Mouse (Mus musculus) ES-Bruce4 (cell line): ENCODE data around the gene Pdgfa. TPM values are rescaled to one million over a fixed set of nuclear protein-coding genes. Genes with fewer than 3 reads are reported as not detected.

Experiments used
- H3K27ac ChIP-seq: 2 replicates; pipeline ENCODE4 v1.5.1; 2012; ENCODE audit warnings: low read length, inconsistent platforms; ENCODE audit not compliant: insufficient read depth
- H3K27me3 ChIP-seq: 2 replicates; pipeline ENCODE4 v1.6.1; 2012; ENCODE audit warnings: mild to moderate bottlenecking, low read length, inconsistent platforms; ENCODE audit not compliant: control insufficient read depth, poor library complexity, insufficient read depth, severe bottlenecking
- H3K36me3 ChIP-seq: 2 replicates; pipeline ENCODE4 v1.6.1; 2012; ENCODE audit warnings: inconsistent platforms, mild to moderate bottlenecking, low read length, moderate library complexity; ENCODE audit not compliant: control insufficient read depth, poor library complexity, insufficient read depth, severe bottlenecking
- H3K4me1 ChIP-seq: one replicate; pipeline ENCODE4 v1.8.1; 2011; ENCODE audit warnings: low read length; ENCODE audit not compliant: control insufficient read depth, insufficient read depth
- H3K4me3 ChIP-seq: 2 replicates; pipeline ENCODE4 v1.5.1; 2011; ENCODE audit warnings: low read depth, mild to moderate bottlenecking, low read length
- H3K9ac ChIP-seq: 2 replicates; pipeline ENCODE4 v1.6.1; 2012; ENCODE audit warnings: low read depth, mild to moderate bottlenecking, inconsistent platforms; ENCODE audit not compliant: poor library complexity, severe bottlenecking
- H3K9me3 ChIP-seq: replicated peaks from 2 replicates; pipeline ENCODE4 v1.6.1; 2012; ENCODE audit warnings: mild to moderate bottlenecking, low read length, inconsistent platforms; ENCODE audit not compliant: control insufficient read depth, poor library complexity, insufficient read depth, severe bottlenecking
- CTCF ChIP-seq: IDR thresholded peaks from one replicate; pipeline ENCODE4 v1.8.1; 2011; ENCODE audit warnings: low read depth, low read length
- EP300 ChIP-seq: IDR thresholded peaks from 2 replicates; pipeline ENCODE4 v1.6.1; 2011; ENCODE audit warnings: low read depth, low read length; ENCODE audit not compliant: insufficient read depth
- POLR2A ChIP-seq: IDR thresholded peaks from one replicate; pipeline ENCODE4 v1.8.1; 2011; ENCODE audit warnings: low read length; ENCODE audit not compliant: insufficient read depth
- polyA plus RNA-seq: library from polyadenylated mRNA; stranded (reverse); fragments of >200 nt; gene quantifications from 2 replicates; pipeline ENCODE4 v1.2.4, GENCODE M21; 2011; ENCODE audit warnings: low read depth; ENCODE audit not compliant: missing spikeins, insufficient read depth, insufficient read length

Pdgfa gene
- polyA plus RNA-seq, 1 experiment, result 48.7 TPM

DNA sequence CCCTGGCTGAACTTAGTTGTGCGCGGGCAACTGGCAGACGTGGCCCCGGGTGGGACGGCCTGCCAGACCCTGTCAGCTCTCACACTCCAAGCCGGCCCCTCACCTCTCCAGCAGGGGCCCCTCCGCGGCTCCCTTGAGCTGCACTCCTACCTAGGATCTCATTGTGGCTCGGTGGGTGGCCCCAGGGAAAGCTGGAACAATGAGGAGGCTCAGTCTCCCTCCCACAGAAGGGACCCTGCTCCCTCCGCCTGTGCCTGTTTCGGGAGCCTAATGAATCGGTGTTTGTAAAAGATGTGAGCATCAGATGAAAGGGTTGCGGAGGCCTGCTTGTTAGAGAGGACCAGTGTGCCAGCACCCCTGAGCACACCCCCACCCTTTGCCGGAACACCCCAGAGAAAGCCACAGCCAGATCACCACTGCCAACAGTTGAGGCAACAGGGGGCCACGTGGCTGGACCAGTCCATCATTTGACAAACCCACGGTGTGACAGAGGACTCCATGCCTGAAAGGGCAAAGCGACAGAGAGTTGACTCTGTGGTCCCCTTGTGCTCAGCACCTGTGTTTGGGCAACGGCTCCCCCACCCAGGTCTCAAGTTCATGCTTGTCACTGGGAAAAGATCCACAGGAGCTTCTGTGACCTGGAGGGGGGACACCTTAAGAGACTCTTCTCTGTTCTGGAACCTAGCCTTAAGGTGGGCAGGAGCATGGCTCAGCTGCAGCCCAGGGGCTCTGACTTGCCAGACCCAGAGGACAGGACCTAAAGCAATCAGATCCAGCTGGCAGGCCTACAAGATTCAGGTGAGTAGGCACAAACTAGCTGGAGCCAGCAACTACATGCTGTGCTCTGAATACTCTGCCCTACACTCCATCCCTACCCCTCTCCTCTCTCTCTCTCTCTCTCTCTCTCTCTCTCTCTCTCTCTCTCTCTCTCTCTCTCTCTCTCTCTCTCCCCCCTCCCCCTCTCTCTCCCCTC, 64.4 kb downstream of the Pdgfa start:
- Histone ChIP-seq H3K36me3 (no peaks in the 10 kb centered on the region), H3K9me3 (no peaks in the 10 kb centered on the region), H3K4me3 (no peak overlapping the region), H3K4me1 (no peaks in the 10 kb centered on the region), H3K27me3 (no peaks in the 10 kb centered on the region), H3K27ac (no peak overlapping the region), H3K9ac (no peak overlapping the region)
- TF ChIP-seq POLR2A, result no peak
- TF ChIP-seq CTCF, result no peak
- TF ChIP-seq EP300, result no peak

GRCm38 (mm10) chr5:138931836-138932235, 65.3 kb downstream of the Pdgfa start:
- no peaks in the 10 kb centered on the region for H3K36me3 ChIP-seq
- no peak overlapping the region for H3K27ac ChIP-seq
- no peak for TF ChIP-seq POLR2A
- TF ChIP-seq EP300, result no peak
- TF ChIP-seq CTCF, result no peak
- H3K9ac ChIP-seq, result no peak overlapping the region
- H3K27me3 ChIP-seq, result no peaks in the 10 kb centered on the region
- no peaks in the 10 kb centered on the region for H3K9me3 ChIP-seq
- H3K4me1 ChIP-seq, result no peaks in the 10 kb centered on the region
- no peak overlapping the region for H3K4me3 ChIP-seq

- Histone ChIP-seq H3K36me3 (no peaks in the 10 kb centered on the region), H3K9me3 (no peaks in the 10 kb centered on the region), H3K4me1 (no peaks in the 10 kb centered on the region), H3K27ac (no peak overlapping the region), H3K4me3 (no peak overlapping the region), H3K9ac (no peak overlapping the region), H3K27me3 (no peaks in the 10 kb centered on the region)
- TF ChIP-seq EP300, result no peak
- TF ChIP-seq CTCF, result no peak
- no peak for TF ChIP-seq POLR2A
Observed at GRCm38 (mm10) chr5:138929879-138930507, 67.2 kb downstream of the Pdgfa start.

Other genes with a start within 250 kb of the Pdgfa start
- gene Fam20c, start 242.9 kb downstream of the Pdgfa start, polyA plus RNA-seq, result 0.88 and 1.1 TPM in 2 replicates
- not detected in 2 replicates for gene Gm5294, start 177.3 kb downstream of the Pdgfa start, polyA plus RNA-seq
- 8.2 and 9.4 TPM in 2 replicates for gene Prkar1b, start 152.6 kb upstream of the Pdgfa start, polyA plus RNA-seq
- gene Dnaaf5, start 152.9 kb upstream of the Pdgfa start, polyA plus RNA-seq, result 21.6 and 22.6 TPM in 2 replicates
- 74.1 and 84.2 TPM in 2 replicates for gene Sun1, start 203.3 kb upstream of the Pdgfa start, polyA plus RNA-seq